Comparison of ENCODE assay signal across 20 mouse cellular contexts in the genomic region with DNA sequence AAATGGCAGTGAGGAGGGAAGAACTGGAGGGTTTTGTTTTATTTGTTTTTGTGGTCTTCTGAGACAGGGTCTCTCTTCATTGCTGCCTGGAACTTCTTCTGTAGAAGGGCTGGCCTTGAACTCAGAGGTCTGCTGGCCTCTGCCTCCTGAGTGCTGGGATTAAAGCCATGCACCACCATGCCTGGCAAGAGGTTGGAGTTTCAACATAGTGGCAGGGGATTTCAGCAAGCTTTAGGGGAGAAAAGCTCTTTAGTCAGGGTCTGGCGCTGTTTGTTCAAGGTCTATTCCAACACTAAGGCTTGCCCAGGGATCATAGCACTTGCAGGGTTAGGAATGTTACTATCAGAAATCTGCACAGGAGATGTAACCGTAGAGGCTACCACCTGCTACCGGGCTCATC. TPM values are rescaled to one million over a fixed set of nuclear protein-coding genes. Genes with fewer than 3 reads are reported as not detected.
"Had no signal": no experiment of that assay in that cellular context is flagged by ENCODE, and none has a peak within 500 bp of the region (broad histone marks: within the 10 kb centered on the region; RNA-seq: fewer than 3 reads in every experiment).

No protein-coding gene starts in this region.

- DNase-seq: lung, adult 18-20 months; lung, embryonic 14.5 days; lung, postnatal 10 days; lung, postnatal 4 days; midbrain, embryonic 14.5 days; right cerebral cortex, postnatal 14 days; thymus, adult 2 months; thymus, postnatal 25 days; thymus, postnatal 4 days had no signal

- H3K27me3 ChIP-seq: neural tube, embryonic 12.5 days; stomach, embryonic 15.5 days had no signal

- H3K27ac ChIP-seq: midbrain, embryonic 10.5 days; midbrain, embryonic 12.5 days; neural tube, embryonic 12.5 days; stomach, embryonic 15.5 days; stomach, postnatal 0 days had no signal

- H3K4me2 ChIP-seq: lung, embryonic 14.5 days; midbrain, embryonic 12.5 days; neural tube, embryonic 12.5 days; stomach, embryonic 15.5 days had no signal

- H3K36me3 ChIP-seq: neural tube, embryonic 12.5 days; stomach, embryonic 15.5 days had no signal

- H3K4me3 ChIP-seq: midbrain, embryonic 10.5 days; midbrain, embryonic 12.5 days; neural tube, embryonic 12.5 days; stomach, embryonic 15.5 days had no signal

- H3K9ac ChIP-seq: lung, embryonic 14.5 days; midbrain, embryonic 12.5 days; neural tube, embryonic 12.5 days; stomach, embryonic 15.5 days had no signal

- H3K9me3 ChIP-seq: midbrain, embryonic 10.5 days; midbrain, embryonic 12.5 days; neural tube, embryonic 12.5 days; stomach, embryonic 15.5 days had no signal

- H3K4me1 ChIP-seq: stomach, embryonic 15.5 days had no signal

RNA-seq across cellular contexts. Expression of a gene that starts 39.0 kb away (rescaled TPM):
- total RNA-seq: megakaryocyte, adult 5-6 weeks; megakaryocyte-erythroid progenitor cell, adult 5-6 weeks; midbrain, postnatal 0 days; monocyte, adult 5-6 weeks had no signal
- polyA plus RNA-seq: lung, embryonic 14.5 days; neural tube, embryonic 12.5 days; neural tube, embryonic 14.5 days; spleen, adult 2 months; stomach, embryonic 15.5 days; stomach, postnatal 0 days had no signal
